Mouse (Mus musculus) urinary bladder, postnatal 0 days (tissue): ENCODE data around the gene Iqsec1. TPM values are rescaled to one million over a fixed set of nuclear protein-coding genes. Genes with fewer than 3 reads are reported as not detected.

Experiments used
- microRNA-seq: library from miRNA; unstranded; fragments of <30 nt; microRNA quantifications from one replicate; pipeline ENCODE4, GENCODE M21; 2016
- polyA plus RNA-seq: library from polyadenylated mRNA; unstranded; fragments of >200 nt; fragmentation: Nextera tagmentation; extraction: Ambion mirVana; gene quantifications from 2 replicates; pipeline ENCODE4 v1.2.1, GENCODE M21; 2015

Iqsec1 gene
- polyA plus RNA-seq = 14.4 and 15.5 TPM in 2 replicates

DNA sequence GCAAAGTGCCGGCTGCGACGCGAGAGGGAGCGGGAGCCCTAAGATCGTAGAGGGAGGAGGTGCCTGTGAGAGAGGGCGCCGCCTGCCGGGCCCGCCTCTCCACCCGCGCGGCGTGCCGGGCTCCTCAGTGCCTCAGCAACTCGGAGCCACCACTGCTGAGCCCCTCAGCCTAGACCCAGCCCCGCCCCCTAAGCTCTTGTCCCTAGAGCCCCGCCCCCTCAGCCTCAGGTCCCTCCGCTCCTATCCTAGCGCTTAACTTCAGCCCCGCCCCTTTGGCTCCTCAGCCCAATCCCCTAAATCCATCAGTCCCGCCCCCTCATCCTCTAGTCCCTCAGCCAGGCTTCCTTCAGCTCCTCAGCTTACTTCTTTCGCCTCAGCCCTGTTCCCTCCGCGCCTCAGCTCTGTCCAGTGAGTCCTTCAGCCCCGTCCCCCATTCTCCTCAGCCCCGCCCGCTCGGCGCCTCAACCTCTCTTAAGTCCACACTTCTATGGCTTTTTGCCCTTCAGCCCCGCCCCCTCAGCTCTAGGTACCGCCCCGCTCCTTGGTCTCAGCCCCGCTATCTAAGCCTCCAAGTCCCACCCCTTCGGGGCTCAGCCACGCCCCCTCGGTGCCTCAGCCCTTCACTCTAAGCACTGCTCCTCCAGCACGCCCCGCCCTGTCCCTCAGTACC, at the start of gene Iqsec1:
TSS of gene Iqsec1 (minus strand) at position 38 of the 670 bp plus-strand sequence.

Small RNAs within 50 kb of the gene (microRNA-seq; reads per million reads assigned to microRNA genes)
- not detected for gene Gm24816

Other genes starting within 250 kb of the Iqsec1 start
- 1.3 and 1.7 TPM in 2 replicates for gene Nup210, start 128.1 kb upstream of the Iqsec1 start, polyA plus RNA-seq
- 1.5 and 2.1 TPM in 2 replicates for gene Hdac11, start 168.0 kb upstream of the Iqsec1 start, polyA plus RNA-seq
- 79.1 and 83.5 TPM in 2 replicates for gene Fbln2, start 223.8 kb upstream of the Iqsec1 start, polyA plus RNA-seq